Mouse (Mus musculus) left cerebral cortex, adult 18-20 months (tissue): ENCODE results near the gene Lmo2. TPM values are rescaled to one million over a fixed set of nuclear protein-coding genes. Genes with fewer than 3 reads are reported as not detected.

Experiments used
- DNase-seq, 2 experiments: peaks; one replicate each; pipeline ENCODE4 v3.0.0; 2021 to 2022; ENCODE audit warnings: low spot score in 2 of 2, mixed read lengths in 1 of 2
- long read RNA-seq, 2 experiments: library from polyadenylated mRNA; stranded (forward); transcript quantifications; one replicate each; pipeline ENCODE4 v2.0.0; 2021
- total RNA-seq, 2 experiments: library from RNA; stranded (reverse); gene quantifications; 2 replicates each; pipeline ENCODE4 v1.2.3; 2021

Lmo2 gene
- total RNA-seq: 10 to 100 TPM; 17.3 to 18.5 TPM
- long read RNA-seq, experiment 1, transcript Lmo2-202 (3 exons, 1,706 nt): major isoform, 6 of 16 reads
- long read RNA-seq, experiment 1, transcript Lmo2-203 (4 exons, 1,654 nt): minor isoform, 5 of 16 reads
- long read RNA-seq, experiment 1, partial matches to known transcripts: 1 of 16 reads
- long read RNA-seq, experiment 1, other reads (novel, unspliced or antisense): 1 of 16 reads
- long read RNA-seq, experiment 2, transcript Lmo2-202 (3 exons, 1,706 nt): major isoform, 13 of 20 reads
- long read RNA-seq, experiment 2, partial matches to known transcripts: 0 of 20 reads
- long read RNA-seq, experiment 2, other reads (novel, unspliced or antisense): 3 of 20 reads

DNA sequence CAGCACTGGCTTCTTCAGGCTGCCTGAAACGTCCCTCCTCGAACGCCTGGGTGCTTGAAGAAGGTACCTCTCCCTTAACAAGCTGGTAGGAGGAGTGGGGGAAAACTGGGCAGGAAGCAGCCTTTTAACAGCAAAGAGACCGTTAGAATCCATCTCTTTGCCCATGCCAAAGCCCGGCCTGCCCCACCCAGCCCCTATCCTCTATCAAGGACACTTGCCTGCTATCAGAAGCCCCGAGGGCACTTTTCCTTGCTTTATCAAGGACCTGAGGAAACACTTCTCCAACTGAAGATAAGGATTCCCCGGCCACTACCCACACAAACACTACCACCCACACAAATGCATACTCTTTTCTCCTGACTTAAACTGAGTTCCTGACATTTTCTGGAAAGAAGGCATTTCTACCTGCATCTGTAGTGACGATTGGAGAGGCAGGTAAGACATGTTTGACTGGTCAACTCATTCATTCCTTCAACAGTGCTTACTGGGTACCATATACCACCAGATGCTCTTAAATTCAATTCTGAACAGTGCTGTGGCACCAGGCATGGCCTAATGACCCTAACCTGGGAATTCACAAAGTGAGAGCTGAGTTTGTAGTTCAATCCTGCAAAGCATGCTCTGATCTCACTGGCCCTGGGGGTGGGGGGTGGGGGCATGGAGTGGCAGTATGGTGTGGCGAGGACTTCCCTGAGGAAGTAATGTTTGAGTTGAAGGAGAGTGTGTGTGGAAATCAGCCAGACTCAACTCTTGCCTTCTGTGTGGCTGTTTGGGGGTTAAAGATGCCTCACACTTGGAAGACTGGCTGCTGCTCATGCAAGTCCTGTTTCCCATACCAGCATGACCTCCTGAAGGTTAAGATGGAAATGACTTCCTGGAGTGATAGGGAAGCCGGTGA, at the start of gene Lmo2:
Gene Lmo2, plus strand, starts transcription at position 338 of the 898 bp plus-strand sequence.
- DNase-seq: no peak

DNA sequence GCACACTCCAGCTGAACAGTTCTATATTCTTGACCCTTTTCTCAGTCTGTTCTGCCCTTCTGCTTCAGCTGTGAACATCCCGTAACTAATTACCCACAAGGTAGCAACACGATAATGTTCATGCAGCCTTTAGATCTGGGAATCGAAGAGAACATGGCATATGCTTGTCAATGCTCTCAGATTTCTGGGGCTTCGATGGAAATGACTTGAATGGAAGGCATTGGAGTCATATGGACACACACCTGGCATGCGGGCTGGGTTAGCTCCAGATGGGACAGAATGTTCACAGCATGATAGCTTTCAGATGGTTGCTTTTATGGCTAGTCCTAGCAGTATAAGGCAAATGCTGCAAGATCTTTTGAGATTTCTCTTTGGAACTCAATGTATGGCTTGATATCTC, 47.2 kb upstream of the Lmo2 start:
- DNase-seq: no peak

DNA sequence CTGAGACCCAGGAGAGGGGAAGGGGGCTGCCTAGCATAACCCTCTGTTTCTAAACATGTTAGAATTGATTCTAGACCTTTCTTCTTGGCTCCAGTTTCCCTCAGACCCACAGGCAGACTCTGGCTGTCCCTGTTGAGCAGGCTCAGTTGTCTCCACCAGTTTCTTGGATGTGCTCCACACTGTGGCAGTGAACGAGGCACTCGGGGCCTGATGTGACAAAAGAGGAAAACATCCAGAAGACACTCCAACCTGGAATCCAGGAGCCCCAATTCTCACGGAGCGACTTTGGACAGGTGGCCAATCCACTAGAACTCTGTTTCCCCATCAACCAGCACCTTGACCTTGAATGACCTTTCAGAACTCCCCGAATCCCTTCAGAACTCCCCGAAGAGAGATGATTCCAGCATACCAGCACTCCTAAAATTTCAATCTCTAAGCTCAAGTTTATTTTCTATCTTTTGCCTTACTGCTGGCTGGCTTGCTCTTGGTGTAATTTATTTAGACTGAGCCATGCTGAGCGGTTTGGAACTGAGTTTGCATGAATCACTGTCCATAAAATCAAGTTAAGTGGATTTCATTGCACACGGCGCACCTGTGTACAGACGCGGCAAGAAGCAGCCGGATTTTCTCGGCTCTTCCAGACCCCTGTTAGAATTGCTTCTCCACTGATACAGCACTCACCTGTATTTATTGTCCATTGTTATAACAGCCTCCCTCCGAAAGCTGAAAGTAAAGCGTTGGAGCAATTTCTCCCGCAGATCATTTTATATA, 45.1 kb upstream of the Lmo2 start:
- DNase-seq: no peak

DNA sequence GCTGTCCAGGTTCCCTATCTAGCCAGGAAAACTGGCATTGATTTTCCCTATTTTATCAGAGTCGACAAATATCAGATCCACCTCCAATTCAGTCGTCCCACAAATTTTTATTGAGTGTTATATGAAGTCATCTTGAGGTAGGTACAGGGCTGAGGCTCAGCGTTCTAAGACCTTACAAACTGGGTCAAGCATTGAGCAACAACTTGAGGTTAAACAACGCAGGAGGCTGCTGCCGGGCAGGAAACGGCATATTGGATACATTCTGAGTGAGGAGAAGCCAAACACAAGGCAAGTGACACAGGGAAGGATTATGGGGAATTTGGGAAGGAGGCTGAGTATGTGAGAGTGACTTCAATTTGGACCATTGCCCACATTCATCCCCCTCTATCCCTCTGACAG, 44.5 kb upstream of the Lmo2 start:
- no peak for DNase-seq

DNA sequence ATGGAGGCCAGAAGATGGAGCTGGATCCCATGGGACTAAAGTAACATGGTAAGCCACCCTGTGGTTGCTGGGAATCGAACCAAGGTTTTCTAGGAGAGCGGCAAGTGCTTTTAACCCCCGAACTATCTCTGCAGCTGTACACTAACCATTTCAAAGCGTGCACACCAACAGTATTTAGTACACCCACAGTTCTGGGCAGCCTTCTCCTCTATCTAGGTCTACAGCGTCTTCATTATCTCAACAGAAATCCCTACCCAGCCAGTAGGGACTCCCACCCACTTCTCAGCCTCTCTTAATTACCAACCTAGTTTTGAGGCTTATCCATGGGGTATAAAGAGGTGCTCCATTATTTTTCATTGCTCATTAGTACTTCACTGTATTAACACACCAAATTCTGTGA, 41.7 kb upstream of the Lmo2 start:
- no peak for DNase-seq

DNA sequence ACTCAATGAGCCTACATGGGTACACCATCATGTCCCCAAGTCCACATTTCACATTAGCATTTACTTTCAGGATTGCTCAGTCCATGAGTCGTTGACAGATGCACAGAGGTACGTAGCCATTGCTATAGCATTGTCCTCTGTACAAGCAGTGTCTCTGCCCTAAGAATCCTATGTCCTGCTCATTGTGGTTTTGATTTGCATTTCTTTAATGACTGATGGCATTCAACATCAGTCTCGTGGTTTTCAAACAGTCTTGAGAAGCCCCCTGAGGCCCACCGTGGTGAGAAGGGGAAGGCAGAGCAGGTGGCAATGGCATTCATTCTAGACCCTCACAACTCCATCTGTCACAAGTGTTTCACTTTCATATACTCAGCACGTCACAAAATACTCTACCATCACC, 40.4 kb upstream of the Lmo2 start:
- DNase-seq: no peak

DNA sequence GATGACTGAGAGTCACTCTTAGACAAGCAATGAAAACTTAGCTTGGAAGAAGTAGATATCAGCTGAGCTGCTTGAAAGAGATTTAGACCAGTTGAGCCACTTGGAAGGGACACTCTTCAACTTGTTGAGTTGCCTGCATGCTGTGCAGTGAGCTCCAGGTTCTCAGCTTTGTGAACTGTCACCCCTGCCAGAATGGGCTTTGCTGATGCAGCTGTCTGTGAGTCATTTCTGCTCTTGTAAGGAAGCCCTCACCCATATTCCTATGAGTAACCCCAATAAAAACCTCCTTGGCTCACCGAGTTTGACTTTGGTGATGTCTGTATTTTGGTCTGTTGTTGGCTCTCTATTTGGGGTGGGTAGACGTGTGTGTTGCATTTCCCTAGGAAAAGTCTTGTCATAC, 39.4 kb upstream of the Lmo2 start:
- no peak for DNase-seq

DNA sequence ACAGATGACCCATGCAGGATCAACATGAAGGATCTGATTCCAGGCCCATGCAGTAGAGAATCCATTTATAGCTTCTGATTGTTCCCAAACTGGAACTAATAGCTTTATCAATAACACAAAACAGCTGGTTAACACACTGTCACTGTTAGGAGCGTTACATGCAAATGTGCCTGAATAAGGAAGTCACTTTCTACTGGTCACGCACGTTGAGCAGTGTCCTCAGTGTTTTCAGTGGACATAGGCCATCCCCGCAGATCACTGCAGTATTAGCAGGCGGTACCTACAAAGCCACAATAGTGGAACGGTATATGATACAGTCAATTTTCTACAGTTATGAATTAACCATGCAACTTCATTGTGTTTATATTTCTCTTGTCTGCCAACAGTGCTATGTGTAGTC, 38.3 kb upstream of the Lmo2 start:
- DNase-seq: no peak

DNA sequence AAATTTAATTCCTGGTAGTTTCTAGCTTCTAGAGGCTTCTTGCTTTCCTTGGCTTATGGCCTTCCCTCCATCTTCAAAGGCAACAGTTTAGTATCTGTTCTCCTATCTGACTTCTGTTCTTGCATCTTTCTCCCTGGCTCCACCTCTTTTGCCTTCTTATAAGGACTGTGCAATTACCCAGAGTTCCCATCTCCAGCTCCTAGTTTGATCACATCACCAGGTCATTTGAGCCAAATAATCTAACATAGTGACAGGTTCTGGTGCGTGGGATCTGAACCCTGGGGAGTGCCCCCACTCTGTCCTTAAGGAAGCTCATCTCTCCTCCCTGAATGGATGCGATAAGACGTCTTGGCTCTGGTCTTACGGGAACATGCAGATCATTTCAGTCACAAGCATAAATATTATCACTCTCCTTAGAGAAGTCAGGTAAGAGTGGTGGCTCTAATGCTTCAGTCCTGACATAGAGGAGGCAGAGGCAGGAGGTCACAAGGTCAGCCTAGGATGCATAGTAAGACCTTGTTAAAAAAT, 31.1 kb upstream of the Lmo2 start:
- no peak for DNase-seq

DNA sequence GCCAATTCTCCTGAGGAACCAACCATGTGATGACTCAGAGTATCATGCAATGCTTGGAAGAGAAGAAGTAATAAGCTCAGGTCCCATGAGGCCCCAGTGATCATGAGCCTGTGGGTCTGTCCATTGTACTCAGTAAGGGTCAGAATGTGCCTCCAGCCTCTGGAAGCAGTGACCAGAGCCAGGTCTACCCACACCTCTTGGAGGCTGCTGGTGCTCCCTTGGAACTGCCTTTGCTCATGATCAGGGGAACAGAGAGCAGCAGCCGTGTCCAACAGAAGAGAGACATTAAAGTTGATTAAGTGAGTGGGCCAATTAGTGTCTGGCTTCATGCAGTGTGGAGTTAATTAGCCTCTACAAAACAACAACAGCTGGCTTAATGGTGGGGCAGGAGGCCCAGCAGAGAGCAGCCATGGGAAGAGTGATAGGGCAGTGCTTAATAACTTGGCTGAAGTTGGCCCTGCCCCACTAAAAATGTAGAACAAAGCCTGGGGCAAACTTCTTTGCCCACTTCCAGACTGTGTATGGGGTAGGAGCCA, 30.1 kb upstream of the Lmo2 start:
- no peak for DNase-seq

DNA sequence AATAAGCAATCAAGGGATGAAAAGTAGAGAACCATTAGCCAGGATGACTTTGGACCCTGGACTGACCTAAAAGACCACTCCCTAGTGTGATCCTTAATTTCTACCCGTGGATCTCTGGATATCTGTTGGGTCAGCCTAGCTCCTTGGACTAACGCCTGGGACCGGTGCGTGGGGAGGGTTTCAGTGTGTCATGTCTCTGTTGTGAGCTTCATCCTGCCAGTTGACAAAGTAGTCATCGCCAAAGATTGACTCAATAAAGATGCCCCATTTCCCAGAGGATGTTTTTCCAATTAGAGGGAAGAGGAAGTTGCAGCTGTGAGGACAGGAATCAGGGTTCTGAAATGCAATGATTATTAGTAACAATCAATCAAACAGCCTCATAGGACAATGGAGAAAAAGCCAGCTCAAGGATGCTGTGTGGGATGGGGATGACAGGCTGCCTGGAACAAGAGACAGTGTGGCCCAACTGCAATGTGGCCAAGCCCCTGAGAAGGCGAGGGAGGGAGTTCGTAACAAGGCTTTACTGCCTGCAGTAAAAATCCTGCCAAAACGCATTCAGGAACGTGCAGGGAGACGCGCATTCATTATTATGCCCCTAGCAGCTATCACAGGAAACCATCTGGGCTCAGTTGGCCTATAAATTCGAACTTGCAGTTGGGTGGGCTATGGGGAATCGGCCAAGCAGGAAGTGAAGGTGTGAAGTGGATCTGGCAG, 27.3 kb upstream of the Lmo2 start:
- DNase-seq: no peak

DNA sequence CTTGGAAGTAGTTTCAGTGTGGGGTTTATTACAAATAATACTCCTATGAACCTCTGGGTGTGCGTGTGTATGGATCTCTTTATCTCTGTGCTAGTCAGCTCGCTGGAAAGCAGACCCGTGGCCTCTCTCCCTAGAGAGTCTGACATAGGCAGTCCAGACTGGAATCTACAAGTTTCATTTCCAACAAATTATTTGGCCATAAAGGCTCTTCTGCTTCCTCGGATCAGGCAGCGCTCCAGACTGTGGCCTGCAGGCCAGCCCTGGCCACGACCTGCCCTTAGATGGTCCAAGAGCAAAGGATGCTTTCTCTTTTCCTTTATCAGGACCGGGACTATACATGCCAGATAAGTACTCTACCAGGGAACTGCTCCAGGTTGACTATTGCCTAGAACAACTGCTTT, 26.3 kb upstream of the Lmo2 start:
- DNase-seq: no peak

DNA sequence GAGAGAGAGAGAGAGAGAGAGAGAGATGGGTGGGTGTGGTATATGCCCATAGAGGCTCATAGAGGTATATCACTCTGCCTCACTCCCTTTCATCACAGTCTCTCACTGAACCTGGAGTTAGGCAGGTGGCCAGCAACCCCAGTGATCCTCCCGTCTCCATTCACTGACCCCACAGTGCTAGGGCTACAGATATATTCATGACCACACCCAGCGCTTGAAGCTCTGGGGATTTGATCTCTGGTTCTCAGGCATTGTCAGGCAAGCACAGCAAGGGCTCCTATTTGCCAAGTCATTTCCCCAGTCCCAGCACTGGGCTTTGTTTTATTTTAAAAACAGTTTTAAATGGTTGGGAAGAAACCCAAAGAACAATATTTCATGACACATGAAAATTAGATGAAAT, 25.8 kb upstream of the Lmo2 start:
- DNase-seq: no peak

DNA sequence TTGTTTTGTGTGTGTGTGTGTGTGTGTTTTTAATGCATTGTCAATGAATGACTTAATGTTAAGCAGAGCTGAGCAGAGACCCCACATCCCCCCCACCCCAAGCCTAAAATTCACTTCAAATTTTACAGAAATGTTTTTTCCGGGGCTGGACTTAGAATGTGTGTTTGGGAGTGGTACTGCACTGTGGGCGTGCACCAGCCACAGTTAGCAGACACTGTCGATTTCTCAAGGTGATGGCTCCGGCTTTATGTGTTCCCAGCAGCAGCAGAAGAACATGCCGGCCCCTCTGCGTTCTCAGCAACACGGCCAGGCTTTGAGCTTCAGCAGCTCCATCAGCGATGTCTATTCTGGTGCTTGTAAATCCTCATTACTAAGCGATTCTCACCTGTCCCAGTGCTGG, 25.3 kb upstream of the Lmo2 start:
- no peak for DNase-seq

DNA sequence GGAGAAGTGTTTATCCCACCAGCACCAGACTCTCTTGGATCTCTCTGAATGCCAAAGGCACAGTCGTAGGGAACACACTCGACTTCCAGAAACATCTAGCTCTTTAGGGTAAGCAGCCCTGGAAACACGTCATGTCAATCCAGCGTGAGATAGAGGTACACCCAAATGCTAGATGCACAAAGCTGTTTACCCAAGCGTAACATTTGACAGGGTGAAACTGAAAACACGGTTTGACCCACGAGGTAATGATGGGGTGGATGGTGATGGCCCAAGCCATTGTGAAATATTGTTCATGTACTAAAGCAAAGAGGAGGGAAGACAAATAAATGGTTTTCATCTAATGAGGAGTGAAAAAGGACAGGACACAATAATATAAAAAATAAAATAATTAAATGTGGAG, 23.5 kb upstream of the Lmo2 start:
- DNase-seq: no peak

DNA sequence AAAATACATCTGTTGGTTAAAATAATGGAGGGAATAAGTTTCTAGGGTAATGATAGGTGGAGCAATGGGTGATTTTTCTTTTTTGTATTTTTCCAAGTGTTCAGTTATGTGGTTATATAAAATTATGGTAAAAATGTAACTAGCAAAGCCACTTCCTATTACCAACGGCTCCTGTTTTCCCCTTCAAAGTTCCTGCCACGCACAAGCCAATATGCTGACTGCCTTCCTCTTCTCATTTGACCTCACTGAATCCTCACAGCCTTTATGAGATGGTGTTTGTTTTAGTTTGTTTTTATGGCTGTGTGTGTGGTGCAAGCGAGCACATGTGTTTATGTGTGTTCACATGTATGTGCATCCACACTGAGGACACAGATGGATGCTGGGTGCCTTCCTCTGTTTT, 23.1 kb upstream of the Lmo2 start:
- no peak for DNase-seq

DNA sequence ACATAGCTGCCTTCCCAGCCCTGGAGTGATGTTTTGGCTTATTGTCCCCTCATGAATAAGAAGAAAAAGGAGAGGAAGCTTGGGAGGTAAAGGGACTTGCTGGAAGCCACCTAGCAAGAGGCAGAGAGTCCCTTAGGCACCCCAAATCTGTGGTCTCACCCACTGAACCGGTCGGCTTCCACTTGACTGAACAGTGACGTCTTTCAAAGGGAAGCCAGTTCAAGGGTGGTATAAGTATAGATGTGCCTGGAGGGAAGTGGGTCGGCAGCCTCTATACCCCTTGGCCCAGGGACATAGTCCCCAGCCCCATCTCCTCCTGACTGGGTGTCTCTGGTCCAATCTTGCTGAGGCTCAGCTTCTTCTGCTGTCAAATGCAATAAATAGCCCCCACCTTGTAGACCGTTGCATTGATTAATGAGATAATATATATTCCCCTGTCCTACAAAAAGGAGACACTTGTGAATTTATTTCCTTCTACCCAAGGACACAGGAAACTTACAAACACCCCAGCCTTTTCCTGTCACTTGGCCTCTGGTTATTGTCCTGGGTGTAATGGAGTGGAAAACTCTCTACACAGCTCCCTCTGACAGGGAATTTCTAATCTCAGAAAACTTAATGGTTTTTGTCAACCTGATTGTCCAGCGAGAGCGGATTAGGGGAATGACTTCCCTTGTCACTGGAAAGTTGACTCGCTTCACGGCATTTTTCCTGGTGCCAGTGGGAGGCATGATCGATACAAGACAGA, 21.9 kb upstream of the Lmo2 start:
- no peak for DNase-seq

DNA sequence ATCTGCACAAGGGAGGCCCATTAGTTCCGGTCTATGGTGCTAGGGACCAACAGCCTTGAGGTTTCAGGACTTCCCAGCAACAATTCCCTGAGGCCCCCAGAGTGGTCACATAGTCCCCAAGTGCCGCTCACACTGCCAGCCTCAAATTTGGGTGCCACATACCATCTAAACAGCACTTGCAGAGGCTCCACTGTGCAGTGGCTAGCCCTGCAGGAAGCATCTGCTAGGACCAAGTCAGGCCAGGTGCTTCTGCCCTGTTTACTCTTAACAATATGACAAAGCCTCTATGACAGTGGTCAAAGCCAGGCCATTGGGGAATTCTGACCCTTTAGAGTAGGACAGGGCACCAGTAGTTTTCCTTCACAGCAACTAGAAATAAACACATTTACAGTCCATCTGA, 21.1 kb upstream of the Lmo2 start:
- no peak for DNase-seq

DNA sequence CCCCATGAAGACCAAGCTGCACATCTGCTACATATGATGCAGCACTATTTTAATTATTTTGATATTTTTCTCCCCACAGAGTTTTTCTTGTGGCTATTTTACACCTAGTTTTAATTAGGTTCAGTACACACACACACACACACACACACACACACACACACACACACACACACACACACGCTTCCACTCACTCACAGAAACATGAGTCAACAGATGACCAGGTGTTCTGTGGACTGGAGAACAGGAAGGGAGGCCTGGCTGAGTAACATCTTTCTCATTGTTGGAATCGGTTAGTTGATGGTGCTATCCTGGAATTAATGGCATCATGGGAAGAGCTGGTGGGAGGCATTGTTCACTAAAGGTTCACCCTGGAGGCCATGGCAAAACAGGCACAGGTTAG, 20.1 kb upstream of the Lmo2 start:
- no peak for DNase-seq

DNA sequence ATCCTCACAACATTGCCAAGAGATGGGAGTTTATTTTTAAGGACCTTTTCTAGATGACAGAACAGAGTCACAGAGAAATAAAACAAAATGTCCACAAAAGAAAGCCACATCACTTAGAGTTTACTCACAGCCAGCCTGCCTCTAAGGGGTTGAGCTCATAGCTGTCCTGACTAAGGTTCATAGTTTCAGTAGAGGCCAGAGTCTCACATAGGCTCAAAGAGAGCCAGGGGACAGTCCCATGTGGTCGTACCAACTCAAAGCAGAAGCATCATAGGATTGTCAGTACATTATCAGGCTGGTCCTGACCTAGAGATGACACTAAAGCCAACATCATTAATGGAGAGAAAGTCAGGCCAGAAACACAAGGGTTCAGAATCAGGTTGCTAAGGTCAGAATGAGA, 19.2 kb upstream of the Lmo2 start:
- DNase-seq: no peak
